Mouse (Mus musculus): Measurements from ENCODE around the gene Igfals. TPM values are rescaled to one million over a fixed set of nuclear protein-coding genes. Genes with fewer than 3 reads are reported as not detected.

The Igfals gene
- polyA plus RNA-seq, 1 experiment from 2014 or later: 6.2 TPM

DNA sequence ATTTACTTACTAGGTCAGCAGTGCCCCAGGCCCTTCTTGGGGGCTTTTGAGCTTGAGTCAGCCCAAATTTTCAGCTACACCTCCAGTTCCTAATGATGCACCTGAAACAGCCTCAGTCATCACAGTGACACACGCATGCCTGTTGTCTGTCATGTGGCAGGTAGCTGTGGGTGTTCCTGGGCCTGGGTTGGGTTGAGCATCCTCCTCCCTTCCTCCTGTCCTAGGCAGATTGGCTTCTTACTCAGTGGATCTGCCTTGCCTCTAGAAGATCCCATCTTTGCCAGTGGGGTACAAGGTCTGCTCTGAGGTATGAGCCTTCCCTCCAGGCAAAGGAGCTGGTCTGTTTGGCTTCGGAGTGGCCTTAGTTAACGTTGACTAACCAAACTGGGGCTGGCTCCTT lies 23.1 kb downstream of the Igfals start:
- peaks cover 24% of the 10 kb centered on the region for H3K4me1 ChIP-seq (ENCODE audit: control insufficient read depth, insufficient read depth, low read length)

DNA sequence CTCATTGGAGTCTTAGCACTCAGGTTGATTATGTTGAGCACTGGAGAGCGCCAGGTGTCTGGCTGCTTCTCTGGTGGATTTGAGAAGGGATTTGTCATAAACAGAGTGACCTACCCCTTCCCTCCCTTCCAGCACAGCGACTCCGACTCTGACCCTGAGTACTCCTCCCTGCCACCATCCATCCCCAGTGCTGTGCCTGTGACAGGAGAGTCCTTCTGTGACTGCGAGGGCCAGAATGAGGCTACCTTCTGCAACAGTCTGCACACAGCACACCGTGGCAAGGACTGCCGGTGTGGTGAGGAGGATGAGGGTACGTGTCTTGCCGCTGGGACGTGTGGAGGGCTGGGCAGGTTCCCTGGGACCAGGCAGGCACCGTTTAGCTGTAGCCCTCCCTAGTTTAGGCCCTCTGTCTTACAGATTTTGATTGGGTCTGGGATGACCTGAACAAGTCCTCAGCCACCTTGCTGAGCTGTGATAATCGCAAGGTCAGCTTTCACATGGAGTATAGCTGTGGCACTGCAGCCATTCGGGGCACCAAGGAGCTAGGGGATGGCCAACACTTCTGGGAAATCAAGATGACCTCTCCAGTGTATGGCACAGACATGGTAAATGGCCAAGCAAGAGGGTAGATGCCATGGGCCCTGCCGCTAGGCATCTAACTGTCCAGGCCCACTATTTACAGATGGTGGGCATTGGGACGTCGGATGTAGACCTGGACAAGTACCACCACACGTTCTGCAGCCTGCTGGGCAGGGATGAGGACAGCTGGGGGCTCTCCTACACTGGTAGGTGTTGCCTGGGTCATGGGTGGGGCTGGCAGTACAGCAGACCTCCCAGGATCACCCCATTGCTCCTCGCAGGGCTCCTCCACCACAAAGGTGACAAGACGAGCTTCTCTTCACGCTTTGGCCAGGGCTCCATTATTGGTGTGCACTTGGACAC lies 24.6 kb downstream of the Igfals start:
- ATAC-seq: no peak
- peaks cover 21% of the 10 kb centered on the region for H3K4me1 ChIP-seq (ENCODE audit: control insufficient read depth, insufficient read depth, low read length)
- 0 out of 2 replicates have a peak overlapping the region, but pooled peaks have one; percentile 3 for H3K9ac ChIP-seq (ENCODE audit: low read depth, low read length)
- WGBS: 87% methylated on average over 19 of the region's 19 CpGs
- no peaks in the 10 kb centered on the region for H3K27me3 ChIP-seq (replicated peaks; ENCODE audit: control insufficient read depth, insufficient read depth, low read length)
- H3K27ac ChIP-seq (ENCODE audit: low read length): no peak overlapping the region
- H3K36me3 ChIP-seq (ENCODE audit: control insufficient read depth, insufficient read depth, low read length): peaks cover 28% of the 10 kb centered on the region
- no peak overlapping the region for H3K4me3 ChIP-seq (ENCODE audit: low read length)
- H3K9me3 ChIP-seq (ENCODE audit: control insufficient read depth, low read length): no peaks in the 10 kb centered on the region
- H3K4me2 ChIP-seq (ENCODE audit: low read depth, low read length): no peak overlapping the region

More for the DNA sequence above, 23.1 kb downstream of the Igfals start:
- WGBS: 79% methylated on average over 3 of the region's 3 CpGs
- Histone ChIP-seq H3K27ac (ENCODE audit: low read length) (no peak overlapping the region), H3K9me3 (ENCODE audit: control insufficient read depth, low read length) (no peaks in the 10 kb centered on the region), H3K4me2 (ENCODE audit: low read depth, low read length) (no peak overlapping the region), H3K4me3 (ENCODE audit: low read length) (no peak overlapping the region), H3K9ac (ENCODE audit: low read depth, low read length) (no peak overlapping the region), H3K27me3 (replicated peaks; ENCODE audit: control insufficient read depth, insufficient read depth, low read length) (no peaks in the 10 kb centered on the region), H3K36me3 (ENCODE audit: control insufficient read depth, insufficient read depth, low read length) (peaks cover 28% of the 10 kb centered on the region)
- no peak for ATAC-seq

DNA sequence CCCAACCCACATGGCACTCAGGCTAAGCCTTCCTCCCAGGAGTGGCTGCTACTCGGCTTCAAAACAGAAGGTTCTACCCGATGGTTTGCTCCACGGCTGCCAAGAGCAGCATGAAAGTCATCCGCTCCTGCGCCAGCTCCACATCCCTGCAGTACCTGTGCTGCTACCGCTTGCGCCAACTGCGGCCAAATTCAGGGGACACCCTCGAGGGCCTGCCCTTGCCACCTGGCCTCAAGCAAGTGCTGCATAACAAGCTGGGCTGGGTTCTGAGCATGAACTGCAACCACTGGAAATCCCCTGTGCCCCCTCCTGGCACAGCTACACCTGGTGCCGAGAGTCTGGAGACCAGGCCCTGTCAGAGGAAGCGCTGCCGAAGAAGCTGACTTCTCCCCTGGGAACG lies 25.5 kb downstream of the Igfals start:
- 87% methylated on average over 13 of the region's 13 CpGs for WGBS
- Histone ChIP-seq H3K27me3 (replicated peaks; ENCODE audit: control insufficient read depth, insufficient read depth, low read length) (no peaks in the 10 kb centered on the region), H3K27ac (ENCODE audit: low read length) (no peak overlapping the region), H3K4me2 (ENCODE audit: low read depth, low read length) (no peak overlapping the region), H3K4me3 (ENCODE audit: low read length) (no peak overlapping the region), H3K36me3 (ENCODE audit: control insufficient read depth, insufficient read depth, low read length) (peaks cover 28% of the 10 kb centered on the region), H3K4me1 (ENCODE audit: control insufficient read depth, insufficient read depth, low read length) (peaks cover 25% of the 10 kb centered on the region), H3K9ac (ENCODE audit: low read depth, low read length) (no peak overlapping the region), H3K9me3 (ENCODE audit: control insufficient read depth, low read length) (no peaks in the 10 kb centered on the region)
- ATAC-seq: no peak

DNA sequence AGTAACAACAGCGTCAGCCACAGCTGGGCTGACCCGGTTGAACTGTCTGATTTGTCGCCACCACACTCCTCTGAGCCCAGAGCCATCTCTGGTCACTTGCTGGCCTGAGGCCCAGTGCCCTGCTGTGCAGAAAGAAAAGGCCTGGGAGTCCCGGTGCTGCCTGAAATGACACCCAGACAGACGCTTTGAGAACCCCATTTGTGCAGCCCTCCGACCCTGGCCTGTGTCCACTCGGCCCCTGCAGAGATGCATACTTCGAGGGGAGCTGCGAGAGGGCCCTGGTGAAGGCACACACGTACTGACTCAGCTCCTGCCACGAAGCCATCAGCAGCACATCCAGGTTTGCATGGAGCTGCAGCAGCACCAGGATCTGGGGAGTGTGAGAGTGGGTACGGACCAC lies 27.0 kb downstream of the Igfals start:
- 93% methylated on average over 12 of the region's 12 CpGs for WGBS
- Histone ChIP-seq H3K9ac (ENCODE audit: low read depth, low read length) (no peak overlapping the region), H3K4me2 (ENCODE audit: low read depth, low read length) (no peak overlapping the region), H3K36me3 (ENCODE audit: control insufficient read depth, insufficient read depth, low read length) (peaks cover 31% of the 10 kb centered on the region), H3K4me3 (ENCODE audit: low read length) (no peak overlapping the region), H3K9me3 (ENCODE audit: control insufficient read depth, low read length) (no peaks in the 10 kb centered on the region), H3K27ac (ENCODE audit: low read length) (no peak overlapping the region), H3K4me1 (ENCODE audit: control insufficient read depth, insufficient read depth, low read length) (peaks cover 27% of the 10 kb centered on the region), H3K27me3 (replicated peaks; ENCODE audit: control insufficient read depth, insufficient read depth, low read length) (no peaks in the 10 kb centered on the region)
- no peak for ATAC-seq

DNA sequence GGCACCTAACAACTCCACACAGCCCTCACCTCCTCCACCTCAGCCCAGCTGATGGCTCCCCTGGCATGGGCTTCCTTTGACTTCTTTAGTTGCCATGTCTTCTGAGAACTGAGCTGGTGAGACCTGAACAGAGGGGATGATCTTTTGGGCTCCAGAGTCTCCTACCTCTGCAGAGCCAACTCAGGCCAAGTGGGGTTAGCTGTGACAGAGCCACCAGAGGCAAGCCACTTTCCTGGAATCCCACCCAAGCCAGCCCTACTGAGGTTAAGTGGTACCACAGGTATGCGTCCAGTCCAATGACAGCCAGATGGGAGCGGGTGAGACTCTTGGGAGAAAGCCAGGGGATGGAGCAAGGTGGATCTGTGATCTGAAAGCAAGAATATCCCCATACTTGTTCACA lies 27.5 kb downstream of the Igfals start:
- Histone ChIP-seq H3K36me3 (ENCODE audit: control insufficient read depth, insufficient read depth, low read length) (peaks cover 34% of the 10 kb centered on the region), H3K27me3 (replicated peaks; ENCODE audit: control insufficient read depth, insufficient read depth, low read length) (no peaks in the 10 kb centered on the region), H3K4me1 (ENCODE audit: control insufficient read depth, insufficient read depth, low read length) (peaks cover 24% of the 10 kb centered on the region), H3K4me3 (ENCODE audit: low read length) (no peak overlapping the region), H3K27ac (ENCODE audit: low read length) (no peak overlapping the region), H3K4me2 (ENCODE audit: low read depth, low read length) (no peak overlapping the region), H3K9ac (ENCODE audit: low read depth, low read length) (0 out of 2 replicates have a peak overlapping the region, but pooled peaks have one; percentile 6), H3K9me3 (ENCODE audit: control insufficient read depth, low read length) (no peaks in the 10 kb centered on the region)
- 98% methylated on average over 2 of the region's 2 CpGs for WGBS
- no peak for ATAC-seq

DNA sequence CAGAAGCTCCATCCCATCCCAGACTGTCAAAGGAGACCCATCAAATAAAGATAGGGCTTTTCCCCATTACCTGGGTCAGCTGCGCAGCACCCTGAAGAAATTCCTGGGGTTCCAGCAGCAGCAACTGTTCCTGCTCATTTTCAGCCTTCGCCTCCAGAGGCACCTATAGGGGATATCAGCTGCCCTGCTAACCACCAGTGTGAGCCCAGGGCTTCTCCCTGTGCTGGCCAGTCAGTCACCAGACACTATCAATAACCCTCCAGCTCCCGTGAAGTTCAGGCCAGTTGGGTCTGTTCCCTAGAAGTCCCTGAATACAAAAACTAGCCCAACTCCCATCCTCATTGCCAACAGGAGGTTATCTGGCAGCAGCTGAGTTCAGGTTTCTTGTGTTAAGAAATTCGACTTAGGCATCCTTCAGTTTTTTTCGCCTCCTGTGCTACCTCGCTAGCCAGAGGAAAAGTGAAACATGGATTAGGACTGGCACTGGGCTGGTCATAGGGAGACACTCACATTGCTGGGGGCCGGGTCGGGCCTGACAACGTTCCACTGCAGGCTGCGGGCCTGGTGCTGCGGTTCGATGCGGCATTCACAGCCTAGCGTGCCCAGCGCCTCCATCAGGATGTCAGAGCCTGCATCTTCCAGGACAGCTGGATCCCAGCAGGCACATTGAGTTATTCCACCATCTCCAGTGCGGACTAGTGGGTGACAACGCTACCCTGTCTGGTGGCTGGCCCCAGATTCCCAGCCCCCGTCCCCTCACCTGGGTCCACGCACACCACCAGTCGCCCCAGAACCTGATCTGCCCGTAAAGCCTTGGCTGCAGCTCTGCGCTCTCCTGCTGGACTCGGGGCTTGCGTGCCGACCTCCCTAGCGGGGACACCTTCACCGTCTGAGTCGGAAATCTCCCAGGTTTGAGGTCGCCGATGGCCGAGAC lies 28.5 kb downstream of the Igfals start:
- Histone ChIP-seq H3K27me3 (replicated peaks; ENCODE audit: control insufficient read depth, insufficient read depth, low read length) (no peaks in the 10 kb centered on the region), H3K36me3 (ENCODE audit: control insufficient read depth, insufficient read depth, low read length) (peaks cover 38% of the 10 kb centered on the region), H3K9me3 (ENCODE audit: control insufficient read depth, low read length) (no peaks in the 10 kb centered on the region), H3K4me2 (ENCODE audit: low read depth, low read length) (peak overlapping the region; percentile 57), H3K4me3 (ENCODE audit: low read length) (peak overlapping the region; percentile 92), H3K4me1 (ENCODE audit: control insufficient read depth, insufficient read depth, low read length) (peaks cover 24% of the 10 kb centered on the region), H3K27ac (ENCODE audit: low read length) (peak overlapping the region; percentile 45), H3K9ac (ENCODE audit: low read depth, low read length) (peak overlapping the region; percentile 95)
- WGBS: 9% methylated on average over 31 of the region's 31 CpGs
- peak; percentile 9 for ATAC-seq

DNA sequence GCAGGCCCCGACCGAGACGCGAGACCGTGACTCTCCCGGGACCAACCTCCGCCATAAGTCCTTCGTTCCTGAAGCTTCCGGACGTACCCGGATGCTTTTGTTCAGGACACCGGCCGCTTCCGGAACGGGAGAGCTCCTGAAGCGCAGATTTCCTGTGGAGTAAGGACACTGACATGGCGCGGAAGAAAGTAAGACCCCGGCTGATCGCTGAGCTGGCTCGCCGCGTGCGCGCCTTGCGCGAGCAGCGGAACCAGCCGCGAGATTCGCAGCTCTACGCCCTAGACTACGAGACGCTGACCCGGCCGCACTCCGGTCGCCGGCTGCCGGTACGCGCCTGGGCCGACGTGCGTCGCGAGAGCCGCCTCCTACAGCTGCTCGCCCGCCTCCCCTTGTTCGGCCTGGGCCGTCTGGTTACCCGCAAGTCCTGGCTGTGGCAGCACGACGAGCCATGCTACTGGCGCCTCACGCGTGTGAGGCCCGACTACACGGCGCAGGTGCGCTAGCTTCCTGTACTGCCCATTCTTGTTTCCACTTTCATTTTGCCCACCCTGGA lies 29.3 kb downstream of the Igfals start, which contains the start of the genes Eme2 and Mrps34:
TSS of gene Eme2 (minus strand) at position 93 of the 553 bp plus-strand sequence.
TSS of gene Mrps34 (plus strand) at position 122 of the 553 bp plus-strand sequence.
- Histone ChIP-seq H3K4me1 (ENCODE audit: control insufficient read depth, insufficient read depth, low read length) (peaks cover 24% of the 10 kb centered on the region), H3K27ac (ENCODE audit: low read length) (peak within 1 kb of the TSS; percentile 94), H3K9me3 (ENCODE audit: control insufficient read depth, low read length) (no peaks in the 10 kb centered on the region), H3K4me2 (ENCODE audit: low read depth, low read length) (peak within 1 kb of the TSS; percentile 96), H3K4me3 (ENCODE audit: low read length) (peak within 1 kb of the TSS; percentile 92), H3K27me3 (replicated peaks; ENCODE audit: control insufficient read depth, insufficient read depth, low read length) (no peaks in the 10 kb centered on the region), H3K9ac (ENCODE audit: low read depth, low read length) (peak within 1 kb of the TSS; percentile 95), H3K36me3 (ENCODE audit: control insufficient read depth, insufficient read depth, low read length) (peaks cover 39% of the 10 kb centered on the region)
- under 1% methylated on average over 62 of the region's 62 CpGs for WGBS
- ATAC-seq: peak; percentile 69

DNA sequence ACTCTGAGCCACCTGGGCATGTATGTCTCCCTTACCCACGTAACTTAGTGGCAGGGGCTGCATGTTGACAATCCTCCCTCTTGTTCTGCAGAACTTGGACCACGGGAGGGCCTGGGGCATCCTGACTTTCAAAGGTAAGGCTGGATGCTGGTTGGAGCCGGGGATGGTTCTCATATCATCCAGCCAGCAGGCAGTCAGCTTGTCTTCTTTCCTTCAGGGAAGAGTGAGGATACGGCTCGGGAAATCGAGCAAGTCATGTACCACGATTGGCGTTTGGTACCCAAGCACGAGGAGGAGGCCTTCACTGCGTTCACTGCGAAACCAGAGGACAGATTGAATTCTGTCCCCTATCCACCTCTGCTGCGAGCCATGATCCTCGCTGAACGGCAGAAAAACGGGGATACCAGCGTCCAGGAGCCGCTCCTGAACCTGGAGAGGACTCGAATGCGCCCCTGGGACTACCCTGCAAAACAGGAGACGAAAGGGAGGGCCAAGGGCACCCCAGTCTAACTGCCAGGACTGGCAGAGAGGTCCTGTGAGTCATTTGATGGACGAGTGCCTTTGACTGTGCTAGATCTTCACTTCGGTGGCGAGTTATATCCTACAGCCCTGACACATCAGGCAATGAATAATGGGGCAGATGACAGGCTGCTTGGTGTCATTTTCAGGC lies 29.9 kb downstream of the Igfals start:
- no peaks in the 10 kb centered on the region for H3K9me3 ChIP-seq (ENCODE audit: control insufficient read depth, low read length)
- H3K27me3 ChIP-seq (replicated peaks; ENCODE audit: control insufficient read depth, insufficient read depth, low read length): no peaks in the 10 kb centered on the region
- H3K4me3 ChIP-seq (ENCODE audit: low read length): peak overlapping the region; percentile 92
- 10% methylated on average over 23 of the region's 23 CpGs for WGBS
- H3K9ac ChIP-seq (ENCODE audit: low read depth, low read length): peak overlapping the region; percentile 95
- peak overlapping the region; percentile 96 for H3K4me2 ChIP-seq (ENCODE audit: low read depth, low read length)
- peaks cover 24% of the 10 kb centered on the region for H3K4me1 ChIP-seq (ENCODE audit: control insufficient read depth, insufficient read depth, low read length)
- peak overlapping the region; percentile 94 for H3K27ac ChIP-seq (ENCODE audit: low read length)
- ATAC-seq: 0 out of 2 replicates have a peak, but pooled peaks have one; percentile 6
- H3K36me3 ChIP-seq (ENCODE audit: control insufficient read depth, insufficient read depth, low read length): peaks cover 35% of the 10 kb centered on the region

Measured in intestine, embryonic 16.5 days (tissue).